27 mouse cellular contexts compared by ENCODE assay signal in genomic region chr8:110842012-110842574, GRCm38 (mm10). TPM values are rescaled to one million over a fixed set of nuclear protein-coding genes. Genes with fewer than 3 reads are reported as not detected.
DNase-seq lines count a peak whose midpoint lies in the region; ATAC-seq and TF ChIP-seq lines count a peak whose summit lies in the region.
"Had no signal": no experiment of that assay in that cellular context is flagged by ENCODE, and none has a peak within 500 bp of the region (broad histone marks: within the 10 kb centered on the region; RNA-seq: fewer than 3 reads in every experiment).

No protein-coding gene starts in this region.

- no peak overlapping the region for H3K27ac ChIP-seq in intestine, postnatal 0 days (ENCODE audit: low read depth, low read length)
- no peak overlapping the region for H3K27ac ChIP-seq in intestine, embryonic 16.5 days (ENCODE audit: low read length)
- no peak overlapping the region for H3K27ac ChIP-seq in lung, postnatal 0 days (ENCODE audit: low read length)
- H3K27ac ChIP-seq: embryonic facial prominence, embryonic 15.5 days; heart, embryonic 15.5 days; hindbrain, embryonic 14.5 days; liver, embryonic 14.5 days; midbrain, embryonic 12.5 days; neural tube, embryonic 12.5 days; stomach, embryonic 15.5 days had no signal

- no peak for TF ChIP-seq EP300 in lung, postnatal 0 days (IDR thresholded peaks at IDR 0.05)

- ATAC-seq in intestine, postnatal 0 days, result no peak
- no peak for ATAC-seq in intestine, embryonic 16.5 days
- no peak for ATAC-seq in lung, postnatal 0 days
- ATAC-seq in Patski, result peak; percentile 55
- ATAC-seq: forebrain, embryonic 16.5 days; inflammation-experienced regulatory T-cells, adult 6 months had no signal

- DNase-seq in lung, postnatal 0 days (ENCODE audit: low spot score), result no peak
- DNase-seq in lung, adult 2 months, result no peak
- DNase-seq in A20 (ENCODE audit: low read depth, low spot score) (peak; percentile 10), Patski (ENCODE audit: low read depth, low spot score) (no peak)
- no peak for DNase-seq in adrenal gland, postnatal 10 days
- no peak for DNase-seq in B cell, adult 2 months
- DNase-seq: adrenal gland, postnatal 25 days; cerebellum, adult 9-11 months; gastrocnemius, postnatal 14 days; heart, postnatal 36 days; kidney, adult 8-10 months; kidney, postnatal 25 days; lung, postnatal 10 days; thymus, adult 18-20 months had no signal

- no peaks in the 10 kb centered on the region for H3K27me3 ChIP-seq in intestine, postnatal 0 days (replicated peaks; ENCODE audit: control insufficient read depth, insufficient read depth, low read length)
- H3K27me3 ChIP-seq in intestine, embryonic 16.5 days (replicated peaks; ENCODE audit: control insufficient read depth, insufficient read depth, low read length), result no peaks in the 10 kb centered on the region
- H3K27me3 ChIP-seq in lung, postnatal 0 days (replicated peaks; ENCODE audit: insufficient read depth, low read length), result no peaks in the 10 kb centered on the region
- no peaks in the 10 kb centered on the region for H3K27me3 ChIP-seq in Patski
- H3K27me3 ChIP-seq: embryonic facial prominence, embryonic 15.5 days; heart, embryonic 15.5 days; midbrain, embryonic 12.5 days; neural tube, embryonic 12.5 days; stomach, embryonic 15.5 days had no signal

- no peaks in the 10 kb centered on the region for H3K9me3 ChIP-seq in intestine, postnatal 0 days (ENCODE audit: control insufficient read depth)
- no peaks in the 10 kb centered on the region for H3K9me3 ChIP-seq in intestine, embryonic 16.5 days (ENCODE audit: control insufficient read depth, low read length)
- no peaks in the 10 kb centered on the region for H3K9me3 ChIP-seq in lung, postnatal 0 days (ENCODE audit: low read length)
- H3K9me3 ChIP-seq: embryonic facial prominence, embryonic 15.5 days; heart, embryonic 15.5 days; midbrain, embryonic 12.5 days; neural tube, embryonic 12.5 days; stomach, embryonic 15.5 days had no signal

- H3K4me2 ChIP-seq in intestine, postnatal 0 days (replicated peaks; ENCODE audit: low read depth), result no peak overlapping the region
- H3K4me2 ChIP-seq in intestine, embryonic 16.5 days (ENCODE audit: low read depth, low read length), result no peak overlapping the region
- no peak overlapping the region for H3K4me2 ChIP-seq in lung, postnatal 0 days (replicated peaks; ENCODE audit: low read depth, low read length)
- H3K4me2 ChIP-seq: embryonic facial prominence, embryonic 15.5 days; heart, embryonic 15.5 days; hindbrain, embryonic 14.5 days; midbrain, embryonic 12.5 days; neural tube, embryonic 12.5 days; stomach, embryonic 15.5 days had no signal

- CTCF ChIA-PET in Patski (lab: Charles Lee), result no interaction called here

- peaks cover 71% of the 10 kb centered on the region for H3K36me3 ChIP-seq in intestine, postnatal 0 days (ENCODE audit: control insufficient read depth, insufficient read depth)
- H3K36me3 ChIP-seq in intestine, embryonic 16.5 days (ENCODE audit: control insufficient read depth, insufficient read depth, low read length), result peaks cover 25% of the 10 kb centered on the region
- H3K36me3 ChIP-seq in lung, postnatal 0 days (ENCODE audit: insufficient read depth, low read length), result peaks cover 32% of the 10 kb centered on the region

- H3K4me1 ChIP-seq in intestine, postnatal 0 days (replicated peaks; ENCODE audit: control insufficient read depth, insufficient read depth, low read length), result no peaks in the 10 kb centered on the region
- 0 out of 2 replicates have a peak, but pooled peaks cover 9% of the 10 kb centered on the region for H3K4me1 ChIP-seq in intestine, embryonic 16.5 days (ENCODE audit: control insufficient read depth, insufficient read depth, low read length)
- H3K4me1 ChIP-seq in lung, postnatal 0 days (ENCODE audit: insufficient read depth, low read depth, low read length), result no peaks in the 10 kb centered on the region
- peaks cover 4% of the 10 kb centered on the region for H3K4me1 ChIP-seq in lung, adult 2 months (ENCODE audit: control insufficient read depth, insufficient read depth, low read length)

- no peak for TF ChIP-seq POLR2A in lung, adult 2 months (IDR thresholded peaks at IDR 0.05; ENCODE audit: borderline replicate concordance, extremely low read depth, low read depth, low read length)

- no peak overlapping the region for H3K4me3 ChIP-seq in intestine, postnatal 0 days (ENCODE audit: low read depth, low read length)
- no peak overlapping the region for H3K4me3 ChIP-seq in intestine, embryonic 16.5 days (ENCODE audit: low read length)
- no peak overlapping the region for H3K4me3 ChIP-seq in lung, postnatal 0 days (ENCODE audit: low read depth, low read length)
- no peak overlapping the region for H3K4me3 ChIP-seq in lung, adult 2 months (replicated peaks; ENCODE audit: extremely low read depth, low read depth, low read length)
- H3K4me3 ChIP-seq: embryonic facial prominence, embryonic 15.5 days; heart, embryonic 15.5 days; midbrain, embryonic 12.5 days; neural tube, embryonic 12.5 days; stomach, embryonic 15.5 days had no signal

- whole genome bisulfite sequencing in intestine, postnatal 0 days, result 81% methylated on average over 3 of the region's 3 CpGs
- 90% methylated on average over 3 of the region's 3 CpGs for WGBS in intestine, embryonic 16.5 days
- WGBS in lung, postnatal 0 days, result 78% methylated on average over 3 of the region's 3 CpGs
- WGBS in lung, adult 2 months, result 76% methylated on average over 3 of the region's 3 CpGs

- TF ChIP-seq CTCF in intestine, postnatal 0 days (IDR thresholded peaks at IDR 0.05; ENCODE audit: low read depth), result peak; percentile 43; the same call in 1 of the 2 replicates
- peak; percentile 29 for TF ChIP-seq CTCF in lung, postnatal 0 days (IDR thresholded peaks at IDR 0.05)
- no peak for TF ChIP-seq CTCF in lung, adult 2 months (IDR thresholded peaks at IDR 0.05; ENCODE audit: insufficient read depth, low read length)
- peak; percentile 63 for TF ChIP-seq CTCF in Patski (IDR thresholded peaks at IDR 0.05)

- in situ Hi-C loops in Patski (cut with MboI; ENCODE audit: low pct_unique_long_range_greater_than_20kb), result loop anchor here (5.0 kb wide), 3 partner anchors 50 to 200 kb away; no protein-coding TSS in a partner anchor

- no peak overlapping the region for H3K9ac ChIP-seq in intestine, postnatal 0 days (ENCODE audit: low read depth, low read length)
- H3K9ac ChIP-seq in intestine, embryonic 16.5 days (ENCODE audit: low read depth, low read length), result no peak overlapping the region
- H3K9ac ChIP-seq in lung, postnatal 0 days (replicated peaks; ENCODE audit: low read depth), result no peak overlapping the region
- H3K9ac ChIP-seq: embryonic facial prominence, embryonic 15.5 days; heart, embryonic 15.5 days; hindbrain, embryonic 14.5 days; liver, embryonic 14.5 days; midbrain, embryonic 12.5 days; neural tube, embryonic 12.5 days; stomach, embryonic 15.5 days had no signal

- POLR2A ChIA-PET in Patski (lab: Charles Lee), result interaction anchor here (2.3 kb wide), 1 partner anchor 92 kb away, joined by 5 read pairs; no protein-coding TSS in a partner anchor

RNA-seq across cellular contexts. Expression of gene Cog4, which starts 4.3 kb away (rescaled TPM):
- polyA plus RNA-seq in intestine, postnatal 0 days (2015; fragmentation: Nextera tagmentation; extraction: Ambion mirVana), result 40.2 and 46.1 TPM in 2 replicates
- polyA plus RNA-seq in intestine, embryonic 16.5 days (2015; fragmentation: Nextera tagmentation; extraction: Ambion mirVana), result 78.5 and 79.3 TPM in 2 replicates
- 43.3 and 46.4 TPM in 2 replicates for polyA plus RNA-seq in lung, postnatal 0 days (2015; fragmentation: Nextera tagmentation; extraction: Ambion mirVana)
- polyA plus RNA-seq in lung, adult 2 months (2012; rRNA removed), result 19.2 and 26.8 TPM in 2 replicates
- 95.9 TPM for polyA plus RNA-seq in Patski (2021)
- 10 to 100 TPM; 75.3 to 89.4 TPM for total RNA-seq in adrenal gland, postnatal 10 days (2021)

RNA-seq across cellular contexts. Expression of gene Sf3b3, which starts 4.5 kb away (rescaled TPM):
- polyA plus RNA-seq in intestine, postnatal 0 days (2015; fragmentation: Nextera tagmentation; extraction: Ambion mirVana), result 29.7 and 33.4 TPM in 2 replicates
- 107 and 114 TPM in 2 replicates for polyA plus RNA-seq in intestine, embryonic 16.5 days (2015; fragmentation: Nextera tagmentation; extraction: Ambion mirVana)
- polyA plus RNA-seq in lung, postnatal 0 days (2015; fragmentation: Nextera tagmentation; extraction: Ambion mirVana), result 41.1 and 45.3 TPM in 2 replicates
- polyA plus RNA-seq in lung, adult 2 months (2012; rRNA removed), result 22.3 and 33.3 TPM in 2 replicates
- polyA plus RNA-seq in Patski (2021), result 129 TPM
- total RNA-seq in adrenal gland, postnatal 10 days (2021), result 10 to 100 TPM; 61.0 to 74.0 TPM

RNA-seq across cellular contexts. Expression of gene Il34, which starts 36.4 kb away (rescaled TPM):
- 2.7 and 3.0 TPM in 2 replicates for polyA plus RNA-seq in intestine, postnatal 0 days (2015; fragmentation: Nextera tagmentation; extraction: Ambion mirVana)
- polyA plus RNA-seq in intestine, embryonic 16.5 days (2015; fragmentation: Nextera tagmentation; extraction: Ambion mirVana), result 2.0 and 2.4 TPM in 2 replicates
- polyA plus RNA-seq in lung, postnatal 0 days (2015; fragmentation: Nextera tagmentation; extraction: Ambion mirVana), result 23.3 and 29.6 TPM in 2 replicates
- 35.4 and 40.4 TPM in 2 replicates for polyA plus RNA-seq in lung, adult 2 months (2012; rRNA removed)
- polyA plus RNA-seq in Patski (2021), result 35.6 TPM
- 1 to 10 TPM; 8.6 to 9.9 TPM for total RNA-seq in adrenal gland, postnatal 10 days (2021)
- total RNA-seq: common myeloid progenitor, adult 5-6 weeks; megakaryocyte progenitor cell, adult 5-6 weeks had no signal
- polyA plus RNA-seq: inflammation-experienced regulatory T-cells, adult 6 months; liver, embryonic 14.5 days had no signal
